Mouse (Mus musculus) neural tube, embryonic 14.5 days (tissue): Measurements from ENCODE around the gene Dnajb14. TPM values are rescaled to one million over a fixed set of nuclear protein-coding genes. Genes with fewer than 3 reads are reported as not detected.

Experiments used
- ATAC-seq: fragments of 200-750 bp; cut with Nextera tagmentation; 2 replicates; pipeline ENCODE4 v1.8.0; 2017; ENCODE audit warnings: low read depth, mild to moderate bottlenecking, moderate TSS enrichment, moderate library complexity
- H3K27ac ChIP-seq: fragments of 300-500 bp; sonication (generic); 2 replicates; pipeline ENCODE4 v1.5.1; 2014; ENCODE audit warnings: low read depth, mild to moderate bottlenecking, control low read depth, low read length, moderate library complexity, mixed read lengths
- H3K27me3 ChIP-seq: fragments of 300-500 bp; sonication (generic); 2 replicates; pipeline ENCODE4 v1.6.1; 2014; ENCODE audit warnings: low read length; ENCODE audit not compliant: control insufficient read depth, insufficient read depth
- H3K36me3 ChIP-seq: fragments of 300-500 bp; sonication (generic); 2 replicates; pipeline ENCODE4 v1.6.1; 2014; ENCODE audit warnings: low read length, mixed read lengths; ENCODE audit not compliant: control insufficient read depth, insufficient read depth
- H3K4me1 ChIP-seq: fragments of 300-500 bp; sonication (generic); 2 replicates; pipeline ENCODE4 v1.6.1; 2014; ENCODE audit warnings: low read length; ENCODE audit not compliant: control insufficient read depth, insufficient read depth
- H3K4me2 ChIP-seq: fragments of 300-500 bp; sonication (generic); 2 replicates; pipeline ENCODE4 v1.6.1; 2014; ENCODE audit warnings: mild to moderate bottlenecking, low read depth, low read length, control low read depth
- H3K4me3 ChIP-seq: fragments of 300-500 bp; sonication (generic); 2 replicates; pipeline ENCODE4 v1.5.1; 2014; ENCODE audit warnings: low read depth, low read length, control low read depth, mixed read lengths
- H3K9ac ChIP-seq: fragments of 300-500 bp; sonication (generic); replicated peaks from 2 replicates; pipeline ENCODE4 v1.6.1; 2014; ENCODE audit warnings: low read depth, mild to moderate bottlenecking, control low read depth, low read length, mixed read lengths
- H3K9me3 ChIP-seq: fragments of 300-500 bp; sonication (generic); 2 replicates; pipeline ENCODE4 v1.6.1; 2016; ENCODE audit warnings: low read length; ENCODE audit not compliant: control insufficient read depth
- WGBS: fragments of 180-500 bp; shearing (Covaris S2); extraction: QIAGEN DNeasy Blood & Tissue Kit; methylation state at CpG from one replicate; pipeline ENCODE4 v1.1.7; 2014; 5-methylcytosine and 5-hydroxymethylcytosine counted together
- polyA plus RNA-seq: library from polyadenylated mRNA; unstranded; fragments of >200 nt; fragmentation: Nextera tagmentation; extraction: Ambion mirVana; gene quantifications from 2 replicates; pipeline ENCODE4 v1.2.1, GENCODE M21; 2014

Gene Dnajb14
- 17.9 and 18.7 TPM in 2 replicates for polyA plus RNA-seq

- peak; percentile 21 for ATAC-seq
- Histone ChIP-seq H3K4me3 (peak within 1 kb of the TSS; percentile 90), H3K9me3 (no peaks in the 10 kb centered on the region), H3K27ac (peak within 1 kb of the TSS; percentile 97), H3K9ac (peak within 1 kb of the TSS; percentile 96), H3K4me2 (peak within 1 kb of the TSS; percentile 73), H3K27me3 (no peaks in the 10 kb centered on the region), H3K4me1 (peaks cover 11% of the 10 kb centered on the region; the same call in 1 of the 2 replicates), H3K36me3 (no peaks in the 10 kb centered on the region)
- 0% methylated on average over 45 of the region's 94 CpGs for WGBS
Observed at GRCm38 (mm10) chr3:137867437-137868093, at the start of gene Dnajb14. Dnajb14 (plus strand) TSS chr3:137867675.

- Histone ChIP-seq H3K9ac (no peak overlapping the region), H3K4me2 (no peak overlapping the region), H3K4me1 (no peaks in the 10 kb centered on the region), H3K27me3 (no peaks in the 10 kb centered on the region), H3K4me3 (no peak overlapping the region), H3K36me3 (no peaks in the 10 kb centered on the region), H3K27ac (no peak overlapping the region), H3K9me3 (no peaks in the 10 kb centered on the region)
- 6% methylated on average over 4 of the region's 4 CpGs for WGBS
- ATAC-seq: no peak
Observed at GRCm38 (mm10) chr3:137818713-137819112, 48.8 kb upstream of the Dnajb14 start.

GRCm38 (mm10) chr3:137820688-137821467, 46.6 kb upstream of the Dnajb14 start:
- no peaks in the 10 kb centered on the region for H3K27me3 ChIP-seq
- H3K9me3 ChIP-seq: no peaks in the 10 kb centered on the region
- H3K27ac ChIP-seq: no peak overlapping the region
- H3K4me1 ChIP-seq: no peaks in the 10 kb centered on the region
- ATAC-seq: no peak
- no peak overlapping the region for H3K4me2 ChIP-seq
- 88% methylated on average over 6 of the region's 6 CpGs for WGBS
- no peak overlapping the region for H3K9ac ChIP-seq
- no peaks in the 10 kb centered on the region for H3K36me3 ChIP-seq
- H3K4me3 ChIP-seq: no peak overlapping the region

GRCm38 (mm10) chr3:137823317-137823716, 44.2 kb upstream of the Dnajb14 start:
- no peaks in the 10 kb centered on the region for H3K4me1 ChIP-seq
- no peak for ATAC-seq

GRCm38 (mm10) chr3:137827678-137828077, 39.8 kb upstream of the Dnajb14 start:
- H3K4me2 ChIP-seq: 0 out of 2 replicates have a peak overlapping the region, but pooled peaks have one; percentile 1
- ATAC-seq: peak; percentile 63
- H3K4me1 ChIP-seq: no peaks in the 10 kb centered on the region
- no peak overlapping the region for H3K4me3 ChIP-seq
- H3K27me3 ChIP-seq: no peaks in the 10 kb centered on the region
- 8% methylated on average over 11 of the region's 11 CpGs for WGBS
- H3K36me3 ChIP-seq: no peaks in the 10 kb centered on the region
- H3K9ac ChIP-seq: no peak overlapping the region
- no peaks in the 10 kb centered on the region for H3K9me3 ChIP-seq
- H3K27ac ChIP-seq: no peak overlapping the region

More at GRCm38 (mm10) chr3:137823317-137823716, 44.2 kb upstream of the Dnajb14 start:
- no peak overlapping the region for H3K9ac ChIP-seq
- 91% methylated on average over 3 of the region's 3 CpGs for WGBS
- no peak overlapping the region for H3K4me3 ChIP-seq
- H3K9me3 ChIP-seq: no peaks in the 10 kb centered on the region
- H3K36me3 ChIP-seq: no peaks in the 10 kb centered on the region
- no peak overlapping the region for H3K27ac ChIP-seq
- no peak overlapping the region for H3K4me2 ChIP-seq
- H3K27me3 ChIP-seq: no peaks in the 10 kb centered on the region

- Histone ChIP-seq H3K4me3 (no peak overlapping the region), H3K9ac (no peak overlapping the region), H3K27me3 (no peaks in the 10 kb centered on the region), H3K36me3 (no peaks in the 10 kb centered on the region), H3K4me2 (no peak overlapping the region), H3K27ac (no peak overlapping the region), H3K4me1 (no peaks in the 10 kb centered on the region), H3K9me3 (no peaks in the 10 kb centered on the region)
- ATAC-seq: no peak
- WGBS: 90% methylated on average over 2 of the region's 2 CpGs
Observed at GRCm38 (mm10) chr3:137831156-137831555, 36.3 kb upstream of the Dnajb14 start.

GRCm38 (mm10) chr3:137833128-137833527, 34.3 kb upstream of the Dnajb14 start:
- Histone ChIP-seq H3K9ac (no peak overlapping the region), H3K27ac (no peak overlapping the region), H3K9me3 (no peaks in the 10 kb centered on the region), H3K36me3 (no peaks in the 10 kb centered on the region), H3K4me1 (no peaks in the 10 kb centered on the region), H3K27me3 (no peaks in the 10 kb centered on the region), H3K4me3 (no peak overlapping the region), H3K4me2 (no peak overlapping the region)
- no peak for ATAC-seq

GRCm38 (mm10) chr3:137833698-137834097, 33.8 kb upstream of the Dnajb14 start:
- H3K9ac ChIP-seq: no peak overlapping the region
- H3K4me2 ChIP-seq: no peak overlapping the region
- 86% methylated on average over 4 of the region's 4 CpGs for WGBS
- no peak overlapping the region for H3K4me3 ChIP-seq
- no peaks in the 10 kb centered on the region for H3K36me3 ChIP-seq
- no peaks in the 10 kb centered on the region for H3K9me3 ChIP-seq
- no peak for ATAC-seq
- no peaks in the 10 kb centered on the region for H3K27me3 ChIP-seq
- H3K27ac ChIP-seq: no peak overlapping the region
- H3K4me1 ChIP-seq: no peaks in the 10 kb centered on the region

- Histone ChIP-seq H3K36me3 (no peaks in the 10 kb centered on the region), H3K4me3 (no peak overlapping the region), H3K4me1 (no peaks in the 10 kb centered on the region), H3K9ac (no peak overlapping the region), H3K27me3 (no peaks in the 10 kb centered on the region), H3K4me2 (no peak overlapping the region), H3K9me3 (no peaks in the 10 kb centered on the region), H3K27ac (no peak overlapping the region)
- no peak for ATAC-seq
- WGBS: 84% methylated on average over 1 of the region's 1 CpGs
Observed at GRCm38 (mm10) chr3:137836543-137836942, 30.9 kb upstream of the Dnajb14 start.
